Mouse (Mus musculus) lung, embryonic 14.5 days (tissue): ENCODE measurements around the gene Zc3hav1. TPM values are rescaled to one million over a fixed set of nuclear protein-coding genes. Genes with fewer than 3 reads are reported as not detected.

Source experiments
- ATAC-seq: fragments of 200-750 bp; cut with Nextera tagmentation; 2 replicates; pipeline ENCODE4 v1.8.0; 2017; ENCODE audit warnings: mild to moderate bottlenecking, moderate TSS enrichment, moderate library complexity; ENCODE audit not compliant: insufficient read depth
- DNase-seq: peaks from one replicate; pipeline ENCODE4 v3.0.0-alpha.2; 2015
- H3K27ac ChIP-seq: fragments of 300-500 bp; sonication (generic); 2 replicates; pipeline ENCODE4 v1.5.1; 2014; ENCODE audit warnings: low read depth, mild to moderate bottlenecking, moderate library complexity
- H3K27me3 ChIP-seq: fragments of 300-500 bp; sonication (generic); 2 replicates; pipeline ENCODE4 v1.6.1; 2014; ENCODE audit warnings: low read length, control low read depth; ENCODE audit not compliant: insufficient read depth
- H3K36me3 ChIP-seq: fragments of 300-500 bp; sonication (generic); 2 replicates; pipeline ENCODE4 v1.6.1; 2014; ENCODE audit warnings: control low read depth; ENCODE audit not compliant: insufficient read depth
- H3K4me1 ChIP-seq: fragments of 300-500 bp; sonication (generic); 2 replicates; pipeline ENCODE4 v1.6.1; 2014; ENCODE audit warnings: antibody characterized with exemption, control low read depth; ENCODE audit not compliant: insufficient read depth
- H3K4me2 ChIP-seq: fragments of 300-500 bp; sonication (generic); 2 replicates; pipeline ENCODE4 v1.6.1; 2014; ENCODE audit warnings: mild to moderate bottlenecking
- H3K4me3 ChIP-seq: fragments of 300-500 bp; sonication (generic); 2 replicates; pipeline ENCODE4 v1.5.1; 2014; ENCODE audit warnings: low read depth, low read length
- H3K9ac ChIP-seq: fragments of 300-500 bp; sonication (generic); 2 replicates; pipeline ENCODE4 v1.6.1; 2014
- H3K9me3 ChIP-seq: fragments of 300-500 bp; sonication (generic); 2 replicates; pipeline ENCODE4 v1.6.1; 2016; ENCODE audit warnings: low read depth, low read length, control low read depth
- CTCF ChIP-seq: IDR thresholded peaks from 2 replicates; pipeline ENCODE4 v1.5.1; 2016; ENCODE audit warnings: antibody characterized with exemption, low read depth
- WGBS: fragments of 180-500 bp; shearing (Covaris S2); extraction: QIAGEN DNeasy Blood & Tissue Kit; methylation state at CpG from one replicate; pipeline ENCODE4 v1.1.7; 2014; 5-methylcytosine and 5-hydroxymethylcytosine counted together
- polyA plus RNA-seq: library from polyadenylated mRNA; unstranded; fragments of >200 nt; fragmentation: Nextera tagmentation; extraction: Ambion mirVana; gene quantifications from 2 replicates; pipeline ENCODE4 v1.2.1, GENCODE M21; 2014

Gene Zc3hav1
- polyA plus RNA-seq, 1 experiment from 2014 or later: 4.7 TPM

- ATAC-seq (no peak), DNase-seq (no peak)
- H3K4me1 ChIP-seq: no peaks in the 10 kb centered on the region
- H3K27me3 ChIP-seq: no peaks in the 10 kb centered on the region
- H3K4me3 ChIP-seq: no peak overlapping the region
- H3K9me3 ChIP-seq: no peaks in the 10 kb centered on the region
- H3K27ac ChIP-seq: no peak overlapping the region
- WGBS: 90% methylated on average over 9 of the region's 9 CpGs
- TF ChIP-seq CTCF: no peak
- H3K9ac ChIP-seq: no peak overlapping the region
- H3K36me3 ChIP-seq: no peaks in the 10 kb centered on the region
- no peak overlapping the region for H3K4me2 ChIP-seq
Measured at GRCm38 (mm10) chr6:38320621-38321020, 33.8 kb downstream of the Zc3hav1 start.

- Histone ChIP-seq H3K27me3 (no peaks in the 10 kb centered on the region), H3K4me1 (no peaks in the 10 kb centered on the region), H3K4me3 (no peak overlapping the region), H3K27ac (no peak overlapping the region; the same call in 1 of the 2 replicates), H3K9me3 (no peaks in the 10 kb centered on the region), H3K36me3 (no peaks in the 10 kb centered on the region), H3K4me2 (no peak overlapping the region), H3K9ac (no peak overlapping the region)
- no peak for TF ChIP-seq CTCF
- ATAC-seq: no peak
- no peak for DNase-seq
- whole genome bisulfite sequencing: 86% methylated on average over 4 of the region's 4 CpGs
Measured at GRCm38 (mm10) chr6:38316050-38316449, 38.4 kb downstream of the Zc3hav1 start.

- no peaks in the 10 kb centered on the region for H3K4me1 ChIP-seq
- TF ChIP-seq CTCF: no peak
Measured at GRCm38 (mm10) chr6:38309741-38310140, 44.7 kb downstream of the Zc3hav1 start.

GRCm38 (mm10) chr6:38304981-38305380 is 49.4 kb downstream of the Zc3hav1 start:
- no peak overlapping the region for H3K9ac ChIP-seq
- WGBS: 75% methylated on average over 3 of the region's 3 CpGs
- H3K27ac ChIP-seq: no peak overlapping the region
- DNase-seq: no peak
- no peak for ATAC-seq
- no peaks in the 10 kb centered on the region for H3K27me3 ChIP-seq
- TF ChIP-seq CTCF: 0 out of 2 replicates have a peak, but pooled peaks have one; percentile 22
- no peak overlapping the region for H3K4me3 ChIP-seq
- no peaks in the 10 kb centered on the region for H3K36me3 ChIP-seq
- H3K9me3 ChIP-seq: no peaks in the 10 kb centered on the region
- no peaks in the 10 kb centered on the region for H3K4me1 ChIP-seq
- H3K4me2 ChIP-seq: no peak overlapping the region

More at GRCm38 (mm10) chr6:38309741-38310140, 44.7 kb downstream of the Zc3hav1 start:
- no peak for ATAC-seq
- no peaks in the 10 kb centered on the region for H3K36me3 ChIP-seq
- H3K4me3 ChIP-seq: no peak overlapping the region
- H3K27ac ChIP-seq: no peak overlapping the region
- H3K9me3 ChIP-seq: no peaks in the 10 kb centered on the region
- H3K9ac ChIP-seq: no peak overlapping the region
- no peaks in the 10 kb centered on the region for H3K27me3 ChIP-seq
- no peak overlapping the region for H3K4me2 ChIP-seq
- DNase-seq: no peak

GRCm38 (mm10) chr6:38298761-38299401 is 55.5 kb downstream of the Zc3hav1 start, which contains the start of gene Zc3hav1l:
TSS of gene Zc3hav1l (minus strand) at chr6:38299259.
- H3K4me2 ChIP-seq: peak within 1 kb of the TSS; percentile 83
- peak within 1 kb of the TSS; percentile 96 for H3K9ac ChIP-seq
- H3K4me1 ChIP-seq: 0 out of 2 replicates have a peak, but pooled peaks cover 4% of the 10 kb centered on the region
- H3K4me3 ChIP-seq: peak within 1 kb of the TSS; percentile 92
- DNase-seq (peak; percentile 92), ATAC-seq (peak; percentile 98)
- H3K27me3 ChIP-seq: no peaks in the 10 kb centered on the region
- H3K9me3 ChIP-seq: no peaks in the 10 kb centered on the region
- H3K36me3 ChIP-seq: peaks cover 33% of the 10 kb centered on the region
- H3K27ac ChIP-seq: peak within 1 kb of the TSS; percentile 99
- WGBS: under 1% methylated on average over 57 of the region's 70 CpGs
- no peak for TF ChIP-seq CTCF

- Histone ChIP-seq H3K27ac (peak overlapping the region; percentile 99), H3K36me3 (peaks cover 37% of the 10 kb centered on the region), H3K4me2 (peak overlapping the region; percentile 83), H3K9ac (peak overlapping the region; percentile 96), H3K4me3 (peak overlapping the region; percentile 92), H3K9me3 (no peaks in the 10 kb centered on the region), H3K27me3 (no peaks in the 10 kb centered on the region), H3K4me1 (0 out of 2 replicates have a peak, but pooled peaks cover 4% of the 10 kb centered on the region)
- under 1% methylated on average over 10 of the region's 10 CpGs for WGBS
- ATAC-seq: peak; percentile 37
- TF ChIP-seq CTCF: no peak
- peak; percentile 74 for DNase-seq
Measured at GRCm38 (mm10) chr6:38298246-38298635, 56.2 kb downstream of the Zc3hav1 start.

- H3K36me3 ChIP-seq: peaks cover 42% of the 10 kb centered on the region
- H3K4me2 ChIP-seq: peak overlapping the region; percentile 83
- no peaks in the 10 kb centered on the region for H3K27me3 ChIP-seq
- H3K4me1 ChIP-seq: 0 out of 2 replicates have a peak, but pooled peaks cover 4% of the 10 kb centered on the region
- H3K9me3 ChIP-seq: no peaks in the 10 kb centered on the region
- H3K27ac ChIP-seq: peak overlapping the region; percentile 99
- DNase-seq (no peak), ATAC-seq (no peak)
- peak overlapping the region; percentile 92 for H3K4me3 ChIP-seq
- no peak for TF ChIP-seq CTCF
- peak overlapping the region; percentile 96 for H3K9ac ChIP-seq
- 23% methylated on average over 12 of the region's 12 CpGs for WGBS
Measured at GRCm38 (mm10) chr6:38297580-38298245, 56.7 kb downstream of the Zc3hav1 start.
